Mouse (Mus musculus) forebrain, embryonic 14.5 days (tissue): ENCODE measurements around the gene Abt1. TPM values are rescaled to one million over a fixed set of nuclear protein-coding genes. Genes with fewer than 3 reads are reported as not detected.
"Not testable (repeated sequence)": the region's sequence is repeated elsewhere in the genome, so short reads cannot be mapped to it uniquely, and the experiment has no call there.

Experiments used
- ATAC-seq: fragments of 200-750 bp; cut with Nextera tagmentation; 2 replicates; pipeline ENCODE4 v1.8.0; 2017; ENCODE audit warnings: mild to moderate bottlenecking, moderate library complexity
- DNase-seq: peaks from one replicate; pipeline ENCODE4 v3.0.0-alpha.2; 2015; ENCODE audit warnings: low spot score
- H3K27ac ChIP-seq: fragments of 300-500 bp; sonication (generic); 2 replicates; pipeline ENCODE4 v1.5.1; 2014; ENCODE audit warnings: low read depth, mild to moderate bottlenecking, control low read depth, low read length, moderate library complexity
- H3K27me3 ChIP-seq: fragments of 300-500 bp; sonication (generic); replicated peaks from 2 replicates; pipeline ENCODE4 v1.6.1; 2014; ENCODE audit warnings: low read length, control low read depth, mixed read lengths; ENCODE audit not compliant: control insufficient read depth, insufficient read depth
- H3K36me3 ChIP-seq: fragments of 300-500 bp; sonication (generic); 2 replicates; pipeline ENCODE4 v1.6.1; 2014; ENCODE audit warnings: low read length, control low read depth; ENCODE audit not compliant: control insufficient read depth, insufficient read depth
- H3K4me1 ChIP-seq: fragments of 300-500 bp; sonication (generic); 2 replicates; pipeline ENCODE4 v1.6.1; 2014; ENCODE audit warnings: antibody characterized with exemption, low read length, control low read depth; ENCODE audit not compliant: control insufficient read depth, insufficient read depth
- H3K4me2 ChIP-seq: fragments of 300-500 bp; sonication (generic); 2 replicates; pipeline ENCODE4 v1.6.1; 2014; ENCODE audit warnings: mild to moderate bottlenecking, control low read depth, low read length
- H3K4me3 ChIP-seq: fragments of 300-500 bp; sonication (generic); 2 replicates; pipeline ENCODE4 v1.5.1; 2014; ENCODE audit warnings: low read depth, low read length, control low read depth
- H3K9ac ChIP-seq: fragments of 300-500 bp; sonication (generic); 2 replicates; pipeline ENCODE4 v1.6.1; 2014; ENCODE audit warnings: mild to moderate bottlenecking, low read length, control low read depth, moderate library complexity
- H3K9me3 ChIP-seq: fragments of 300-500 bp; sonication (generic); replicated peaks from 2 replicates; pipeline ENCODE4 v1.6.1; 2016; ENCODE audit warnings: low read length, control low read depth, mixed read lengths; ENCODE audit not compliant: control insufficient read depth
- WGBS: fragments of 180-500 bp; shearing (Covaris S2); extraction: QIAGEN DNeasy Blood & Tissue Kit; methylation state at CpG from one replicate; pipeline ENCODE4 v1.1.7; 2014; 5-methylcytosine and 5-hydroxymethylcytosine counted together
- polyA plus RNA-seq: library from polyadenylated mRNA; unstranded; fragments of >200 nt; fragmentation: Nextera tagmentation; extraction: Ambion mirVana; gene quantifications from 2 replicates; pipeline ENCODE4 v1.2.1, GENCODE M21; 2014

Abt1 gene
- polyA plus RNA-seq, 1 experiment from 2014 or later, result 13.8 TPM

DNA sequence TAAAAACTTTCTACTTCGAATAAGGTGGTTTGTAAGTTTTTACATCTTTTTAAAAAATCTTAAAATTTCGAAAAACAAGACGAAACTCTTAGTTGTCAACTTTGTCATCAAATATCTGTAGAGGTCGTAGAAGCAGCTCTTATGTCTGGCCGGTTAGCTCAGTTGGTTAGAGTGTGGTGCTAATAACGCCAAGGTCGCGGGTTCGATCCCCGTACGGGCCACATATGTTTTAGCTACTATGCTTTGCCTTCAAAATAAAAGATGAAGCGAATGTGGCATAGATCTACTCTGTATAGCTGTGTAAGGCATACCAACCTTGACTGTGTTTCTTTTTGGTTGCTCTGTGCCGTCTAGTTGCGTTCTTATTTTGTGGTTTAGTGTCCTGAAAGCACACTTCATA is 26.8 kb downstream of the Abt1 start:
- not testable (repeated sequence) for H3K4me1 ChIP-seq, H3K9ac ChIP-seq, ATAC-seq, H3K9me3 ChIP-seq, H3K4me3 ChIP-seq, H3K27ac ChIP-seq, H3K36me3 ChIP-seq, DNase-seq
- WGBS, result 11% methylated on average over 14 of the region's 14 CpGs
- peak overlapping the region; percentile 81 for H3K4me2 ChIP-seq
- H3K27me3 ChIP-seq, result peaks cover 36% of the 10 kb centered on the region

DNA sequence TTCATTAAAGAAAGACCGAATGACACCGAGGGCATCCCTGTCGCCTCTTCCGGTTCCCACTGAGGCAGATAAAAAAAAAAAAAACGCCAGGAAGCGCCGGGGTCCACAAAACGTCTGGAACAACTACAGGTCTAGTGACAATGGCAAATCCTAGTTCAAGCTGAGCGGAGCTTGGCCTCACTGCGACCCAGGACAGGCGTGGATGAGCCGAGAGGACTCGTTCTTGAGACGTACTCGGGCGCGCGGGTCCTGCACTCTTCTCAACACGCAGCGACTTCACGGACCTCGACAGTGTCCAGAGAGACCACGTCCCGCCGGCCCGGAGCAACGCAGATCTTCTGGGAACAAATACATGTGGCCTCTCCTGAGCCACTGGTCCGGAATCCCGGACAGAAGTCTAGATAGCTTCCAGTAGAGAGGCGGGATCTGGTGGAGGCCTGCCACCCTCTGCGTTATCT is 27.4 kb downstream of the Abt1 start:
- H3K9ac ChIP-seq, result peak overlapping the region; percentile 41
- peak overlapping the region; percentile 42 for H3K4me3 ChIP-seq
- peaks cover 3% of the 10 kb centered on the region; the same call in 1 of the 2 replicates for H3K4me1 ChIP-seq
- peaks cover 36% of the 10 kb centered on the region for H3K27me3 ChIP-seq
- no peaks in the 10 kb centered on the region for H3K36me3 ChIP-seq
- H3K9me3 ChIP-seq, result no peaks in the 10 kb centered on the region
- ATAC-seq, result peak; percentile 42; the same call in 1 of the 2 replicates
- WGBS, result under 1% methylated on average over 31 of the region's 31 CpGs
- peak overlapping the region; percentile 81 for H3K4me2 ChIP-seq
- DNase-seq, result peak; percentile 25
- H3K27ac ChIP-seq, result no peak overlapping the region

DNA sequence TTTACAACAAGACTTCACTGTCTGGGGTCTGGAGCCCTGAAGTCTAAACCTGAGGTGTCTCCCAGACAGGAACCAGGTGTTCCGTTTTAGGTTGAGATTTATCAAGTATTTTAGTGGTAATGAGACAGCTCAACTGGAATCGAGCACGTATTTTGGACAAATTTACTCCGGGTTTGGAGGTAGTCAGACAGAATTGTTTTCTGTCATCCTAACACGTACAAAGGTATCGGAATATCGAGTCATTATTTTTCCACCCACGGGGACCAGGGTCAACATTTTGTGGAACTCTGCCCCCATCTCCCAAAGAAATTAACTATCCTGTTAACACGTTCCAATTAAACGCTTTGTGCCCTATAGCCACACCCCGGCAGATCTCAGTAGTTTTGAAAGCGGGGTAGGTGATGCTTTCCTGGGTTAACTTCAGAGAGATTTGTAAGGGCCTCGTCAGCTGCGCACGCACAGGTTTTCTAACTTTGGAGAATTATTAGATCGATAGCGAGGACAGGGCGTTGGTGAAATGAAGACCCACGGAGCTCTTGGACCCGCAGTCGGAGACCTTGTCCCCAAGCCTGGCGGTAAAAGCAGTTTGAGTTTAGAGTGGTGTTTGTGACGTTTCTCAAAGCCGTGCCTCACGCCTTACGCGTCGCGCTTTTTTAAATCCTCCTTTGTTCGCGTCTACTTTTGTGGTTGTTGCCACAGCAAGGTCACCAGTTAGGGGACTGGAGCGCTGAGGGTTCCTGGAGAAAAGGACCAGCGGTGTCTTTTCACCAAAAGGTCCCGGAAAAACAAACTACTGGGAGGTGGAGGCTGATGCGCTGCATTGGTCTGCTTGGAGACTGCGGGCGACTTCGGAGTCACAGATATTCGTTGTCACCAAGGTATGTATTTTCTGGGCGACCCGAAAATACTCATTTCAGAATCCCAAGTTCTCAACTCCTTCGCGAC is 28.1 kb downstream of the Abt1 start:
- no peaks in the 10 kb centered on the region for H3K36me3 ChIP-seq
- peak overlapping the region; percentile 42 for H3K4me3 ChIP-seq
- H3K9me3 ChIP-seq, result no peaks in the 10 kb centered on the region
- no peak overlapping the region for H3K27ac ChIP-seq
- DNase-seq (peak; percentile 44), ATAC-seq (no peak)
- H3K4me2 ChIP-seq, result peak overlapping the region; percentile 81
- 3% methylated on average over 43 of the region's 43 CpGs for WGBS
- H3K27me3 ChIP-seq, result peaks cover 36% of the 10 kb centered on the region
- peak overlapping the region; percentile 41 for H3K9ac ChIP-seq
- peaks cover 3% of the 10 kb centered on the region; the same call in 1 of the 2 replicates for H3K4me1 ChIP-seq

DNA sequence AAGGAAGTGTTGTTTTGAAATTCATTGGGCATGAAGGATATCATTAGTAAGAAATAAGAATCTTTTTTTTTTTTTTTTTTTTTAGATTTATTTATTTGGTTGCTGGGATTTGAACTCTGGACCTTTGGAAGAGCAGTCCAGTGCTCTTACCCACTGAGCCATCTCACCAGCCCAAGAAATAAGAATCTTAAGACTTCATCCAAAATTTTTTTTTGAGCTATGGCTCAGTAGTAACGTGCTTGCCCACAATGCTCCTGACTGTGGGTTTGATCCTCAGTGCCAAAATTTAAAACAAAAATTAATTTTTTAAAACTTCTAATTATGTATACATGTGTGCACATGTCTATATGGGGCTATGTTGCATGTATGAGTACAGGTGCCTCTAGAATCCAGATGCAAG is 36.1 kb downstream of the Abt1 start:
- Histone ChIP-seq H3K36me3 (no peaks in the 10 kb centered on the region), H3K27me3 (no peaks in the 10 kb centered on the region), H3K9me3 (no peaks in the 10 kb centered on the region), H3K9ac (no peak overlapping the region), H3K4me2 (no peak overlapping the region), H3K27ac (no peak overlapping the region), H3K4me1 (no peaks in the 10 kb centered on the region), H3K4me3 (no peak overlapping the region)
- DNase-seq (no peak), ATAC-seq (no peak)
- 73% methylated on average over 1 of the region's 1 CpGs for WGBS

DNA sequence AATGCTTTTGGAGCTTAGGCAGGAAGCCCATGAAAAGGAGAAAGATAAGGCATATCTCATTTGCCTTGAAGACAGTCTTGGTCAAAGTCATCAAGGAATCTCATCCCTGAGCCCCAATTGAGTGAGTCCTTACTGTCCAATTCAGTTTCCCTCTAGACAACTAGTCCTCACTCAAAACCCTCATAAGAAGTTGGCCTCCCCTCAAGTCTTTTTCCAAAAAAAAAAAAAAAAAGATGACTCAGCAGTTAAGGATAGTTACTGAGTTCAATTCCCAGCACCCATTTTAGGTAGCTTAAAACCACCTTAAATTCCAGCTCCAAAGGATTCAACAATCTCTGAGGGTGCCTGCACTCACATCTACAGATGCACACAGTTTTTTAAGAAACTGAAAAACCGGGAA is 40.5 kb downstream of the Abt1 start:
- Histone ChIP-seq H3K36me3 (no peaks in the 10 kb centered on the region), H3K9ac (no peak overlapping the region), H3K9me3 (no peaks in the 10 kb centered on the region), H3K27me3 (no peaks in the 10 kb centered on the region), H3K4me2 (no peak overlapping the region), H3K4me3 (no peak overlapping the region), H3K4me1 (no peaks in the 10 kb centered on the region), H3K27ac (no peak overlapping the region)
- no peak for ATAC-seq
- WGBS, result 56% methylated on average over 1 of the region's 1 CpGs
- no peak for DNase-seq

DNA sequence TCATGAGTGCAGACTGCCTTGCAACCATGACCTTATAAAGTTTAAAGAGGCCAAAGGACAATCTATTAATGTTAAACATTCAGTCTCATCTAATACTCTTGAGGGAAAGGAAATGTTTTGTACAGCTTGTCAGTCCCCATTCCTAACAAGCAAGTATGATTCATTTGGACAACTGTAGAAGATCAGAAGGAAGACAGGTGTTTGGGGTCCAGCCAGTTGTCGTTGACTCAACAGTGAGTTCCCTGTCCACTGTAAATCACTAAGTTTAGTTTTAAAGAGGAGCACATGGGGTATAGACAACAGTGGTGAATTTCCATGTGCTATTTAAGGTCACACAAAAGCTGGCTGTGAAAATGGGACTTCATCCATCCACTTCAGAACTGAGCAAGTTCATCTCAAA is 51.2 kb downstream of the Abt1 start:
- Histone ChIP-seq H3K36me3 (no peaks in the 10 kb centered on the region), H3K4me1 (peaks cover 9% of the 10 kb centered on the region), H3K9ac (no peak overlapping the region), H3K9me3 (no peaks in the 10 kb centered on the region), H3K27me3 (no peaks in the 10 kb centered on the region), H3K4me2 (no peak overlapping the region), H3K27ac (no peak overlapping the region), H3K4me3 (no peak overlapping the region)
- WGBS, result 89% methylated on average over 1 of the region's 1 CpGs
- DNase-seq (no peak), ATAC-seq (no peak)

DNA sequence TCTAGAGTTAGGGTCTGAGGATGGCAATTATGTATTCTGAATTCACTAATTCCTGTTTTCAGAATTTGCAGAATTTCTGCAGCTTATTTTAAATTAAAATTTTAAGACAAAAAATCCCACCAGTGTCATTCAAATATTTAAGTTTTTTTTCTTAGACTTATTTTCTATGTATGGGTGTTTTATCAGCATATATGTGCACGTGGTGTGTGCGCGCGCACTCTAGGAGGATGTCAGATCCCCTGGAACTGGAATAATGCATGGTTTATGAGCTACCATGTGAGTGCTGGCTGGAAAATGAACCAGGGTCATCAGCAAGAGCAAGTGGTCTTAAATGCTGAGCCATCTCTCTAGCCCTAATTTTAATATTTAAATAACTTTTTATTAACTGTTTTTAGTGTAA is 53.6 kb downstream of the Abt1 start:
- Histone ChIP-seq H3K36me3 (peaks cover 6% of the 10 kb centered on the region), H3K27me3 (no peaks in the 10 kb centered on the region), H3K27ac (no peak overlapping the region), H3K9me3 (no peaks in the 10 kb centered on the region), H3K9ac (no peak overlapping the region), H3K4me1 (peaks cover 18% of the 10 kb centered on the region), H3K4me2 (peak overlapping the region; percentile 79; the same call in 1 of the 2 replicates), H3K4me3 (peak overlapping the region; percentile 79)
- DNase-seq (no peak), ATAC-seq (no peak)
- WGBS, result 85% methylated on average over 4 of the region's 4 CpGs

DNA sequence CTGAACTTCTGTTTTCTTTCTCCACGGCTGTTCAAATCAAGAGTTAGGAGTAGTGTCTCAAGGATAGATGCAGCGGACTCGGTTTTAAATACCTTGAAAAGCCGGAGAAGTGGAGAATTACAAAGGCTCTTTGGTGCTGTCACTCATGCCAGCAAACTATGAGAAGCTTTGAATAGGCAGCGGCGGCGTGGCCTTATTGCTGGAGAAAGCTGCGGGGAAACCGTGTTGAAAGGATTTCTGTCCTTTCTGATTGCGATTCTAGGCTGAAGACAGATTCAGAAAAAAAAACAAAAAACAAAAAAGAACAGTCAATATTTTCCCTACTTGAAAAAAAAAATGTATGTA is 54.3 kb downstream of the Abt1 start:
- H3K9me3 ChIP-seq, result no peaks in the 10 kb centered on the region
- no peaks in the 10 kb centered on the region for H3K27me3 ChIP-seq
- H3K27ac ChIP-seq, result peak overlapping the region; percentile 94
- H3K4me3 ChIP-seq, result peak overlapping the region; percentile 79
- WGBS, result 0% methylated on average over 10 of the region's 10 CpGs
- H3K4me2 ChIP-seq, result peak overlapping the region; percentile 79
- peak; percentile 59 for ATAC-seq
- H3K36me3 ChIP-seq, result peaks cover 12% of the 10 kb centered on the region
- DNase-seq, result no peak
- peak overlapping the region; percentile 86 for H3K9ac ChIP-seq
- peaks cover 18% of the 10 kb centered on the region for H3K4me1 ChIP-seq
